Mouse (Mus musculus) CH12.LX (cell line): ENCODE results near the gene Zbtb20.

Experiments used
- BHLHE40 ChIP-seq: IDR thresholded peaks from 2 replicates; pipeline ENCODE4 v1.6.1; 2011; ENCODE audit warnings: mild to moderate bottlenecking, low read depth, low read length, improper control_type of control experiment
- CTCF ChIP-seq, 2 experiments: IDR thresholded peaks in 1 of 2; conservative IDR thresholded peaks in 1 of 2; 2 replicates each; pipeline ENCODE4 v1.5.1; 2011 to 2012; ENCODE audit warnings: low read depth in 2 of 2, low read length in 2 of 2, improper control_type of control experiment in 1 of 2, inconsistent platforms in 1 of 2, mild to moderate bottlenecking in 1 of 2, moderate library complexity in 1 of 2
- ELF1 ChIP-seq: IDR thresholded peaks from 2 replicates; pipeline ENCODE4 v1.6.1; 2014; ENCODE audit warnings: low read depth, mild to moderate bottlenecking, inconsistent platforms, low read length, improper control_type of control experiment
- EP300 ChIP-seq: IDR thresholded peaks from 2 replicates; pipeline ENCODE4 v1.6.1; 2011; ENCODE audit warnings: low read length, improper control_type of control experiment
- GABPA ChIP-seq: IDR thresholded peaks from 2 replicates; pipeline ENCODE4 v1.6.1; 2012; ENCODE audit warnings: low read depth, low read length, improper control_type of control experiment, inconsistent platforms; ENCODE audit not compliant: insufficient replicate concordance
- HCFC1 ChIP-seq: IDR thresholded peaks from 2 replicates; pipeline ENCODE4 v1.6.1; 2012; ENCODE audit warnings: low read depth, mild to moderate bottlenecking, inconsistent platforms, low read length, improper control_type of control experiment
- IRF4 ChIP-seq: IDR thresholded peaks from 2 replicates; pipeline ENCODE4 v1.6.1; 2014; ENCODE audit warnings: low read depth, mild to moderate bottlenecking, inconsistent platforms, low read length, improper control_type of control experiment
- POLR2A ChIP-seq: IDR thresholded peaks from 2 replicates; pipeline ENCODE4 v1.6.1; 2011; ENCODE audit warnings: low read depth, mild to moderate bottlenecking, improper control_type of control experiment, low read length
- TBP ChIP-seq: conservative IDR thresholded peaks from 2 replicates; pipeline ENCODE4 v1.6.1; 2011; ENCODE audit warnings: low read depth, low read length, improper control_type of control experiment
- TCF12 ChIP-seq: IDR thresholded peaks from 2 replicates; pipeline ENCODE4 v1.6.1; 2014; ENCODE audit warnings: low read depth, mild to moderate bottlenecking, inconsistent platforms, low read length, improper control_type of control experiment
- USF1 ChIP-seq: IDR thresholded peaks from 2 replicates; pipeline ENCODE4 v1.6.1; 2014; ENCODE audit warnings: low read depth, mild to moderate bottlenecking, inconsistent platforms, low read length, improper control_type of control experiment
- USF2 ChIP-seq: conservative IDR thresholded peaks from 2 replicates; pipeline ENCODE4 v1.6.1; 2011; ENCODE audit warnings: low read depth, low read length, improper control_type of control experiment
- ZMIZ1 ChIP-seq: IDR thresholded peaks from 2 replicates; pipeline ENCODE4 v1.6.1; 2012; ENCODE audit warnings: low read depth, mild to moderate bottlenecking, inconsistent platforms, low read length, improper control_type of control experiment

GRCm38 (mm10) chr16:43408622-43409021 lies 532.9 kb downstream of the Zbtb20 start:
- TF ChIP-seq POLR2A = no peak
- no peak for TF ChIP-seq CTCF (conservative IDR thresholded peaks at IDR 0.05 in 1 of 2, IDR thresholded peaks at IDR 0.05 in 1 of 2; ENCODE audit: low read depth in 2 of 2, low read length in 2 of 2)
- TF ChIP-seq ELF1 = no peak
- no peak for TF ChIP-seq TCF12
- no peak for TF ChIP-seq HCFC1
- TF ChIP-seq ZMIZ1 = no peak
- TF ChIP-seq EP300 = no peak
- TF ChIP-seq IRF4 = no peak
- no peak for TF ChIP-seq TBP
- TF ChIP-seq USF1 = no peak
- TF ChIP-seq BHLHE40 = no peak
- no peak for TF ChIP-seq GABPA
- TF ChIP-seq USF2 = no peak
